Mouse (Mus musculus) stomach, postnatal 0 days (tissue): ENCODE data around the gene Tcte3.
"Not testable (repeated sequence)": the region's sequence is repeated elsewhere in the genome, so short reads cannot be mapped to it uniquely, and the experiment has no call there.

ENCODE experiments used
- CTCF ChIP-seq: IDR thresholded peaks from 2 replicates; pipeline ENCODE4 v1.5.1; 2016; ENCODE audit warnings: antibody characterized with exemption, low read depth, mild to moderate bottlenecking, moderate library complexity
- EP300 ChIP-seq: optimal IDR thresholded peaks from 2 replicates; pipeline ENCODE3; 2016; ENCODE audit warnings: antibody characterized with exemption

- not testable (repeated sequence) for TF ChIP-seq CTCF, EP300
Observed at GRCm38 (mm10) chr17:15031414-15031813, 9.9 kb downstream of the Tcte3 start.
